Mouse (Mus musculus) left cerebral cortex, adult 18-20 months (tissue): ENCODE measurements around the gene Arid3c. TPM values are rescaled to one million over a fixed set of nuclear protein-coding genes. Genes with fewer than 3 reads are reported as not detected.
"Not testable (repeated sequence)": the region's sequence is repeated elsewhere in the genome, so short reads cannot be mapped to it uniquely, and the experiment has no call there.

Experiments
- DNase-seq, 2 experiments: peaks; one replicate each; pipeline ENCODE4 v3.0.0; 2021 to 2022; ENCODE audit warnings: low spot score in 2 of 2, mixed read lengths in 1 of 2
- long read RNA-seq, 2 experiments: library from polyadenylated mRNA; stranded (forward); transcript quantifications; one replicate each; pipeline ENCODE4 v2.0.0; 2021
- total RNA-seq, 2 experiments: library from RNA; stranded (reverse); gene quantifications; 2 replicates each; pipeline ENCODE4 v1.2.3; 2021

Arid3c gene
- 1 to 10 TPM in 1 of 2 experiments, under 1 TPM in 1; 0.80 to 1.3 TPM for total RNA-seq
- long read RNA-seq, experiment 1: 0 reads
- long read RNA-seq, experiment 2: 0 reads

GRCm38 (mm10) chr4:41731052-41731765 is at the start of gene Arid3c:
Gene Arid3c (minus strand): TSS chr4:41731142.
- no peak for DNase-seq

DNA sequence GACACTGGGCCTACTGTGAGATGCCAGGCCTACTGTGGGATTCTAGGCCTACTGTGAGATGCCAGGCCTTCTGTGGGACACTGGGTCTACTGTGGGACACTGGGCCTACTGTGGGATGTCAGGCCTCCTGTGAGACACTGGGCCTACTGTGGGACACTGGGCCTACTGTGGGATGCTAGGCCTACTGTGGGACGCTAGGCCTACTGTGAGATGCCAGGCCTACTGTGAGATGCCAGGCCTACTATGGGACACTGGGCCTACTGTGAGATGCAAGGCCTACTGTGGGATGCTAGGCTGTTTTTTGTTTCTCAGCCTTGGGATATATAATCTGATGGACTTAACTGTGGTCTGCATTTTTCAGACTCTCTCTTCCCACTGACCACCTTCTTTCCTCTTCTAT is 44.9 kb upstream of the Arid3c start:
- DNase-seq: peak in 1 of 2 experiments; percentile 0

- not testable (repeated sequence) for DNase-seq
Measured at GRCm38 (mm10) chr4:41774506-41774905, 43.6 kb upstream of the Arid3c start.

- peak; percentile 79 to 84 for DNase-seq
Measured at GRCm38 (mm10) chr4:41774002-41774401, 43.1 kb upstream of the Arid3c start, which contains the start of gene Ccl27a. Gene Ccl27a (minus strand): TSS chr4:41774247.

- DNase-seq: not testable (repeated sequence)
Measured at GRCm38 (mm10) chr4:41773502-41773901, 42.6 kb upstream of the Arid3c start.

DNA sequence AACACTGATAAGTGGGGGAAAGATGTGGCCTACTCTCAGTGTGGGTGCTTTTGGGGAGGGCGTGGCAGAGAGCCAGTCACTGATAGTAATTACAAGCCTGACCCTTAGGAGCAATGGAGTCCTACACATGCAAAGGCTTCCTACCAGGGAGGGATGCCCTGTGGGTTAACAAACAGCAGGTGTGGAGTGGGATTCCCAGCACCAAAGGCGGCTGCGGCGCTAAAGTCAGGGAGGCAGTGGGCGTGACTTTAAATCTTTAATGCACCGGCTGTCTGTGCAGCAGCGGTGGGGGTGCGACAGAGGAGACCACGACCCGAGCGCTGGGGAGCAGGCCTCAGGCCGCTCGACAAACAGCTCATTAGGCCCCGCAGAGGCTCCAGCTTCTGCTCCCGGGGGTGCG is 42.0 kb upstream of the Arid3c start:
- not testable (repeated sequence) for DNase-seq

GRCm38 (mm10) chr4:41767301-41767700 is 36.4 kb upstream of the Arid3c start:
- not testable (repeated sequence) for DNase-seq

DNA sequence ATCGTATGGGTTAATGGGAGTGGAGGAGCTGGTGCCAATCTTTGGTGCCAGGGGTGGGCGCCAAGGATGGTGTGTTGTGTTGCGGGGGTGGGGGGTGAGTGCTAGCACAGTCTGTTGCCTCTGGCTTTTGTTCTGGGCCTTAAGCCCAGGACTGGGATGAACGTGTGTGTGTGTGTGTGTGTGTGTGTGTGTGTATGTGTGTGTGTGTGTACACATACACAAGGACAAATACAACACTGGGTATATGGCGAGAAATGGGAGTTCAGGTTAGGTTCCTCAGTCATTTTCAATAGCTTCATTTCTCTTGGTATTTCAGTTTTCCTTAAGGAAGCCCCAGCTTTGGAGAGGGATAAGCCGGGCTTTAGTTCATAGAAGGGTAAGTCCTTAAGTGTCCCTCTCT is 32.2 kb upstream of the Arid3c start:
- not testable (repeated sequence) for DNase-seq

GRCm38 (mm10) chr4:41762688-41763114 is 31.8 kb upstream of the Arid3c start:
- DNase-seq: peak; percentile 48 to 66

DNA sequence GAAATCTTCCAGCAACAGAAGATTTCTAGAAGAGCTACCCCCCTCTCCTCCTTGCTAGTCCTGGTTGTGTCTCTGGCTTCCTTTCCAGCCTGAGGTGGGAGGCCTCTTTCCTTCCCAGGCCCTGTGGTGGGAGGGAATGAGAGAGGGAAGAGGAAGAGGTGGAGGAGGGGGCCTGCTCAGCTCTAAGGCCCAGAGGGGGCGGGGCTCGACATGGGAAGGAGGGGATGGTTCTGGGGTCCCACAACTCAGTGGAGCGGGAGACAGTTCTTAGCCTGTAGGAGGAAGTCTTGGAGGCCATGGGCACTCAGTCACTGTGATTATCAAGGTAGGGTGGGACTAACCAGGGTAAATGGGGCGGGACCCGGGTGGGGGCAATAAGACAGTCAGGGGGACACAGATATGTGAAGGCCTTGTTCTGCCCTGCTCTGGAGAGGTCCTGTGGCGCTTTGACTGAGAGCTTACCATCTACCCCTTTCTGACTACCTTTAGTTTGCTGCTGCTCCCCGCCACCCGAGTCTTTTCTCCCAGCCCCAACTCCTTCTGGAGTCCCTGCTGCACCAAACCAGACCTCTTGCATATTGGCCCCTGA is 31.3 kb upstream of the Arid3c start:
- no peak for DNase-seq

DNA sequence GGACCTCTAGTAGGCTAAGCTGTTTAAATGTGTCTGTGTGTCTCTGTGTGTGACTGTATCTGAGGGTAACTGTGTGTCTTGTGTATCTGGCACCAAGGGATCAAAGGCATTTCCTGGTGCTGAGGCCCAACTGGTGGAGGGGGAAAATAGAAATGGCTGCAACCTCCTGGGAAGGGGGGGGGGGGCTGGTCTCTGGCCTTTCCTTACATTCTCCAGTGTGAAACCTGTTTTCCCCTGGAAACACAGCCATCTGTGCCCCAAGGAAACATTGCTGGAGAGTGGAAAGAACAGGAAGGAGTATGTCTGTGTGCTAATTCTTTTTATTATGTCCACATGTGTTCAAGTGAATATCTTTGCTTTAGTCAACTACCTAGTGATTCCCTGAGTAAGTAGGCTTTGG is 30.7 kb upstream of the Arid3c start:
- no peak for DNase-seq

DNA sequence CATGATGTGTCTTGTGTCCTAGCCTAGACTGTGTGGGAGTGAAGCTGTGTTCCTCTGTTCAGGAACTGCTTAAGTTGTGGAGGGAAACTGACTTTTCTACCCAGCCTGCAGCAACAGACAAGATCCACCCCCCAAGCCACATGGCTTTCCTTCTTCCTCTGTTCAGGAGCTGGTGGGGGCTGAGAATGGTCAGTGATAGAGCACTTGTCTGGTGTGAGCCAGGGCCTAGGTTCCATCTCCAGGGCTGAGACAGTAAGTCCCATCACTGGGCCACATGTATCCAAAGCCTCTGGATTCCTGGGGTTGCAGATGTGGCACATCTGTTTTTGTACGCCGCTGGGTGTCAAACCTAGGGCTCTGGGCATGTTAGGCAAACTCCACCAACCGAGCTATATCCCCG is 30.0 kb upstream of the Arid3c start:
- DNase-seq: no peak

DNA sequence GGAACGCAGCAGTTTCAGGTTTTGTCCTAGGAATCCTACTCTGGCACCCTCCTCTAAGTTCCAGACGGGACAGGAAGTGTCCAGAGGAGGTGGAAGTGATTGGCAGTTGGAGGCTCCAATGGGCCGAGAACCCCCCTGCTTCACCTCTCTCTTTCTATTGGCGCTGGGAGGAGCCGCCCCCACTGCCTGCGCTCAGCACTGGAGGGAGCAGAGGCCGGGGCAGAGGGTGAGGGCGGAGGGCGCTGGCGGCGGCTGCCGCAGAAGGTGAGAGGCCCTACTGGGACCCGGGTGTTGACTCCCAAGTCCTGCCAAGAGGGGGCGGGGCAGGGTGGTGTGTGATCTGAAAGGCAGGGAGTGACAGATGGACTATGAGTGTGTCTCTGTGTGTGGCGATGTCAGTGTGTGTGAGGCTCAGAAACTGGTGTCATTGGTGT is 29.4 kb upstream of the Arid3c start:
- peak; percentile 48 to 56 for DNase-seq

DNA sequence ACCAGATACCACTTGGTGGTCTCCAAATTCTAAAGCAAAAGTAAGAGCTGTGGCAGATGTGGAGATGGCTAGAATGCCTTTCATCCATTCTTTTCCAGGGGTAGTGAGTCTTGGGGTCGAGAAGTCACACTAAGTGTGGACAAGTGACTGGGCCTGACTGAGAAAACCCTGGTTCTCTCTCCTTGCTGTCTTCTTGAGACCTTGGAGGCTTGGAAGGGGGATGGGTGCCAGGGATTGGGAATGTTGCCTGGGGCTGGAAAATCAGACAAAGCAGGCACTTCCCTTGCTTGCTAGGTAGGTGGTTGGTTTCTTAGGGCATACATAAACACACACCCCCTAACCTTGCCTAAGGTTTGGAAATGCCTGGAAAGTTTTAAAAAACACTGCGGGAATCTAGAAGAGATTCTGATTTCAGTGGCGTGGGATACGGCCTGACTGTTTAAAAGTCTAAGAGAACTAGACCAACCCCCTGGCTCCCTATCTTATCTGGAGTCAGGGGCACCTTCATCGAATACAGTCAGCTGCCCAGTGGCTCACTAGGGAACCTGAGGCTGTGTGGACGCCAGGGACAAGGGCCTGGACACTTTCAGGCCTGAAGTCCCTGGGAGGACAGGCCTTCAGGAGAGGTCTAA is 28.8 kb upstream of the Arid3c start:
- DNase-seq: no peak

GRCm38 (mm10) chr4:41759206-41759605 is 28.3 kb upstream of the Arid3c start:
- peak in 1 of 2 experiments; percentile 41 for DNase-seq

GRCm38 (mm10) chr4:41758701-41759100 is 27.8 kb upstream of the Arid3c start:
- no peak for DNase-seq

- no peak for DNase-seq
Measured at GRCm38 (mm10) chr4:41758021-41758420, 27.1 kb upstream of the Arid3c start.

GRCm38 (mm10) chr4:41757321-41757720 is 26.4 kb upstream of the Arid3c start:
- DNase-seq: no peak

DNA sequence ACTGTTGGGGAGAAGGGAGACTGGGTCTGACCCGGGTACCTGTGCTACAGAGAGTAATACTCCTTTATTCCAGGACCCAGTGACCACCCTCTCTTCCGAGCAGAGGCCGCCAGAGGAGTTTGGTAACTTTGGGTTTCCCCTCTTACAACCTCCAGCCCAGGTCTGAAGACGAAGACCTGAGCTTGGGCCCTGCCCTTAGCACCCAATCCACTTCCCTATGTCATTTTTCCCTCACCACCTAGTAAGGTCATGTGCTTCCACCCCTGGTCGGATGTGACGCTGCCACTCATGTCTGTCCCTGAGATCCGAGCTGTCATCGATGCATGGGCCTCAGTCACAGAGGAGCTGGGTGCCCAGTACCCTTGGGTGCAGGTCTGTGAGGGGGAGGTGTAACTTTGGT is 25.5 kb upstream of the Arid3c start:
- DNase-seq: no peak

DNA sequence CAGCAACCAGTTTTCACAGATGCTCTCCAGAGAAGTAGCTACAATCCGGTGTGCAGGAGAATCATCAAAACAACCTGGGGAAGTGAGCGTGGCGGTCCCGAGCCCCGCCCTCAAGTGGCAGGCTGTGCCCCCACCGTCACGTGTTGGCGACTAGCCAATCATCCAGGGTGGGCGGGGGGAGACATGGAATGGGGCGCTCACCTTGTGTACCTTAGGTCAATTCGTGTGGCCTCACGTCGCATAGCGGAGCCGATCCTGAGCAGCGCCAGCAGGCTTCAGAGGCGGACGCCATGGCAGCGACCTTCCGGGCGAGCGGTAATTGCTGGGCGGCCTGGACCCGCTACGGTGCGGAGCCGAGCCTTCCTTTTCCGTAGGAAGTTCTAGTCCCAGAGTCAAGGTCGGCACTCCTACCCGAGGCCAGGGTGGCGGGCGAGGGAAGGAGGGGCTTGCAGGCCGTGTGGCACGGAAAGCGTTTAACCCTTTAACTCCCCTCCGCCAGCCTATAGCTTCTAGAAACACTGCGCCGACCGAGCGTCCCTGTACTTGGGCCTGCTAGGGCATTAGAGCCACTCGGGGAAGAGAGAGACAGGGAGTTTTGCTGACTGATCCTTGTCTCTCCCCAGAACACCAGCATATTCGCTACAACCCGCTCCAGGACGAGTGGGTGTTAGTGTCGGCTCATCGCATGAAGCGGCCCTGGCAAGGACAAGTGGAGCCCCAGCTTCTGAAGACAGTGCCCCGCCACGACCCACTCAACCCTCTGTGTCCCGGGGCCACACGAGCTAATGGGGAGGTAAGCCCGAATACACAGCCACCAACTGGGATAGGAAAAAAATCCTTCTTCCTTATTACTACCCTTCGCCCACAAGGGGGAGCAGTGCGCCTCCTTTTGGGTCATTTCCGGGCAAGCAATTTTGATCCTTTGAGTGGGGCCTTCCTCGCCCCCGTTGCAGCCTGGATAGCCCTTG is 24.7 kb upstream of the Arid3c start, which contains the start of gene Sigmar1:
Sigmar1 (minus strand) TSS at position 820 of the 968 bp plus-strand sequence.
- DNase-seq: peak; percentile 79 to 82
